Mouse (Mus musculus) left cerebral cortex, postnatal 10 days (tissue): ENCODE results near the gene Dock3. TPM values are rescaled to one million over a fixed set of nuclear protein-coding genes. Genes with fewer than 3 reads are reported as not detected.

Experiments
- DNase-seq, 2 experiments: peaks; one replicate each; pipeline ENCODE4 v3.0.0; 2021 to 2022; ENCODE audit warnings: low spot score in 2 of 2, mixed read lengths in 1 of 2; ENCODE audit errors: extremely low spot score in 1 of 2
- intact Hi-C: fragments of 180-260 bp; cut with DNase I; formaldehyde crosslinking; loops from one replicate; pipeline ENCODE4 v1.15.1; 2025
- microRNA-seq: library from miRNA; unstranded; fragments of <30 nt; microRNA quantifications from one replicate; pipeline ENCODE4 v1.2.0, GENCODE M21; 2022
- total RNA-seq, 2 experiments: library from RNA; stranded (reverse); gene quantifications; 2 replicates each; pipeline ENCODE4 v1.2.3; 2021

Gene Dock3
- total RNA-seq, 2 experiments from 2014 or later: 168 to 173 TPM

- intact Hi-C loops: loop anchor here (10.0 kb wide), 1 partner anchor 653 kb away; the partner anchor contains the start of gene Tmem115
- DNase-seq: no peak
These were observed 349.5 kb downstream of the Dock3 start for GRCm38 (mm10) chr9:106882176-106882575.

- intact Hi-C loops: loop anchor here (10.0 kb wide), 1 partner anchor 654 kb away; the partner anchor contains the start of gene Tmem115
- no peak for DNase-seq
These were observed 350.5 kb downstream of the Dock3 start for GRCm38 (mm10) chr9:106881071-106881755.

- DNase-seq: no peak
- intact Hi-C loops: no loop called here
These were observed 352.2 kb downstream of the Dock3 start for GRCm38 (mm10) chr9:106879471-106879870.

DNA sequence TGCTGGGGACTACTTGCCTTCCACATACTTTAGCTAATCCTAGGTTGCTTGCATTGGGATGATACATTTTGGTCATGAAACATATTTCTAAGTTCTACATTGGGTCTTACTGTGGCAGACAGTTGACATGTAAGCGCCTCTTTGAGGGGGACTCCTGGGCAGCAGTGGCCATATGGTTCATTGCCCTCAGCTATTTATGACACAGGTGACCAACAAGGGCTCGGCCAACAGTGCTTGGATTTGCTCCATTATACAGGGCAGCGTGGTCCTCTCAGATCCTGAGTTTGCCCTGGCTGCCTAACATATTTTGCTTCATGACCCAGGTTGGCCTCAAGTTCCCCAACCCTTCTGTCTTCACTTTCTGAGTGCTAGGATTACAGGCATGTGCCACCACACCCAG, 355.0 kb downstream of the Dock3 start:
- intact Hi-C loops: no loop called here
- no peak for DNase-seq

- intact Hi-C loops: no loop called here
- DNase-seq: no peak
These were observed 357.5 kb downstream of the Dock3 start for GRCm38 (mm10) chr9:106874216-106874615.

DNA sequence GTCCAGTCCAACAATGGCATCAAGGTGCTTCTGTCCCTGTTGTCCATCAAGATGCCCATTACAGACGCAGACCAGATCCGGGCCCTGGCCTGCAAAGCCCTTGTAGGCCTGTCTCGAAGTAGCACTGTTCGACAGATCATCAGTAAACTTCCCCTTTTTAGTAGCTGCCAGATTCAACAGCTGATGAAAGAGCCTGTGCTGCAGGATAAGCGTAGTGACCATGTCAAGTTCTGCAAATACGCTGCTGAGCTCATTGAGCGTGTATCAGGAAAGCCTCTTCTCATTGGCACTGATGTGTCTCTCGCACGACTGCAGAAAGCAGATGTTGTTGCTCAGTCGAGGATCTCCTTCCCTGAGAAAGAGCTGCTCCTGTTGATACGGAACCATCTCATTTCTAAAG, 373.7 kb downstream of the Dock3 start:
- DNase-seq: no peak
- intact Hi-C loops: no loop called here

DNA sequence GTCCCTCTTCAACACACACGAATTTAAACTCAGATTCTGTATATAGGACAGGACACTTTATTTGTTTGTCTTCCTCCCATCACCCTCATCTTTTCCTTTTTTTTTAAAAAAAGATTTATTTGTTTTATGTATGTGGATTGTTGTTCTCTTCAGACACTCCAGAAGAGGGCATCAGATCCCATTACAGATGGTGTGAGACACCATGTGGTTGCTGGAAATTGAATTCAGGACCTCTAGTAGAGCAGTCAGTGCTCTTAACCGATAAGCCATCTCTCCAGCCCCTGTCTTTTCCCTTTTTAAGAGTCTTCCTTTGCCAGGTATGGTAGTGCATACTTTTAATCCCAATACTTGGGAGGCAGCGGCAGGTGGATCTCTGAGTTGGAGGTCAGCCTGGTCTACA, 375.0 kb downstream of the Dock3 start:
- intact Hi-C loops: no loop called here

More for the DNA sequence above, 375.0 kb downstream of the Dock3 start:
- DNase-seq: no peak

Small RNA genes lying within 50 kb of the gene (microRNA-seq; reads per million reads assigned to microRNA genes)
- gene Gm22238: 2.3 reads per million

Other genes starting within 250 kb of the Dock3 start
- gene Mapkapk3, start 58.0 kb upstream of the Dock3 start, total RNA-seq: 1 to 10 TPM; 1.9 to 2.7 TPM
- gene Cish, start 64.1 kb upstream of the Dock3 start, total RNA-seq: 10 to 100 TPM in 1 of 2 experiments, 1 to 10 TPM in 1; 9.4 to 11.8 TPM
- 10 to 100 TPM; 14.3 to 16.6 TPM for gene Hemk1, start 106.4 kb upstream of the Dock3 start, total RNA-seq
- gene 6430571L13Rik, start 108.7 kb upstream of the Dock3 start, total RNA-seq: 1 to 10 TPM; 4.0 TPM
- 10 to 100 TPM; 33.8 to 37.8 TPM for gene Cacna2d2, start 167.7 kb upstream of the Dock3 start, total RNA-seq